Mouse (Mus musculus): ENCODE results near the gene Olfr221. TPM values are rescaled to one million over a fixed set of nuclear protein-coding genes. Genes with fewer than 3 reads are reported as not detected.

Gene Olfr221
- polyA plus RNA-seq, 1 experiment from 2014 or later: not detected

DNA sequence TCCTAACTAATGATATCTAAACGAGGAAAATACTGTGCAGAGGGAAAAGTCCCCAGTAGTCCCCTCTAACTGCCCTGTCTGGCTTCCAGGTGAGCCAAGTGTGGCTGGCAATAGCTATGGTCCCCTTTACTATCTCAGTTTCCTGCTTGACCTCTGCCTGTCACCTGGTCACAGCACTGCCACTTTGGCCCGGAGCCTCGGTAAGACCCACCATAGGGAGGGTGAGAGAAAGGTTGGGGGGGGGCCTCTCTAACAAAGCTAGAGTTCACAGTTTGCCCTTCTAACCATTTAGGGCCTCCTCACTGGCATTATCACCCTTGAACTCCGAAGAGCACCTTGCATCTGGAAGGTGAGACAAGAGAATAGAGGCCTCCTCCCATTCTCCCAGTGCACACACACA lies 24.6 kb downstream of the Olfr221 start:
- 79% methylated on average over 4 of the region's 4 CpGs for WGBS
- Histone ChIP-seq H3K4me2 (ENCODE audit: low read depth, low read length) (no peak overlapping the region), H3K9me3 (replicated peaks; ENCODE audit: control insufficient read depth, low read length) (no peaks in the 10 kb centered on the region), H3K9ac (replicated peaks; ENCODE audit: low read length) (no peak overlapping the region), H3K4me3 (ENCODE audit: low read depth, low read length) (no peak overlapping the region), H3K27ac (replicated peaks; ENCODE audit: low read depth, low read length) (no peak overlapping the region), H3K36me3 (replicated peaks; ENCODE audit: control insufficient read depth, insufficient read depth, low read depth, low read length) (no peaks in the 10 kb centered on the region; the same call in 1 of the 2 replicates), H3K4me1 (ENCODE audit: control insufficient read depth, insufficient read depth, low read length) (peaks cover 6% of the 10 kb centered on the region; the same call in 1 of the 2 replicates), H3K27me3 (ENCODE audit: control insufficient read depth, insufficient read depth, low read length) (no peaks in the 10 kb centered on the region)
- no peak for ATAC-seq (replicated peaks; ENCODE audit: insufficient number of reproducible peaks, low FRiP score, low TSS enrichment, low read depth)
- DNase-seq (ENCODE audit: low spot score): no peak

DNA sequence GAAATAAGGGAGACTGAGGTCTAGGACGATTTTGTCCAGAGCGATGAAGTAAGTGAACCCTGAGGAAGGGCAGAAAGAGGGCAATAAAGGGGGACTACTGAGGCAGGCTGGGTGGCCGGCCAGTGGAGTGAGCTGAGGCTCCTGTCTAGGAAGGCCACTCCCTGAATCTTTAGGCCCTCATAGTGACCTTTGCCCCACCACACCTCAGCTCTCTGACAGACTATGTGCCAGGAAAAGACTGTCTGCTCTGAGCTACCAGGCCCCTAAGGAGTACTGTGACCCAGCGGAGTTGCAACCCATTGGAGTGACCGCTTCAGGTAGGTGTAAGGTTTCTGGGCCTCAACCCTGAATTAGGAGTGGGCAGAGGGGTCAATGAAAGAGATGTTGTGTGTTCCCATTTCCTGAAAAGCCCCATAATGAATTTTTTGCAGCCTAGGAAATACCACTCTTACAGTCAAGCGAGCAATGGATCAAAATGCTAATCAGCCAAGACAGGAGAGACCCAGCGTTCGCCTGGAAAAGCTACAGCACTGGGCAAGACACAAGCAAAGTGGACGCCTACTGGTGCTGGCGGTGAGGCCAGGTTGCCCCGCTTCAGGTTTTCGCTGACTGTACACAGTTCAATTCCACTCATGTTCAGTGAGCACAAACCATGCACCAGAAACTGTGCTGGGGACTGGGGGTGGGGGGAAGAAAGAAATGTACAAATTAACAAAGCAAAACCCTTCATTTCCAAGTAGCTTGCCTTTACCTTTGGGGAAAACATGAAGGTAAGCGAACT lies 25.4 kb downstream of the Olfr221 start:
- no peak overlapping the region for H3K4me3 ChIP-seq (ENCODE audit: low read depth, low read length)
- peaks cover 6% of the 10 kb centered on the region; the same call in 1 of the 2 replicates for H3K4me1 ChIP-seq (ENCODE audit: control insufficient read depth, insufficient read depth, low read length)
- ATAC-seq (replicated peaks; ENCODE audit: insufficient number of reproducible peaks, low FRiP score, low TSS enrichment, low read depth): no peak
- no peaks in the 10 kb centered on the region for H3K27me3 ChIP-seq (ENCODE audit: control insufficient read depth, insufficient read depth, low read length)
- no peaks in the 10 kb centered on the region for H3K9me3 ChIP-seq (replicated peaks; ENCODE audit: control insufficient read depth, low read length)
- no peaks in the 10 kb centered on the region; the same call in 1 of the 2 replicates for H3K36me3 ChIP-seq (replicated peaks; ENCODE audit: control insufficient read depth, insufficient read depth, low read depth, low read length)
- H3K27ac ChIP-seq (replicated peaks; ENCODE audit: low read depth, low read length): no peak overlapping the region
- no peak overlapping the region for H3K9ac ChIP-seq (replicated peaks; ENCODE audit: low read length)
- no peak for DNase-seq (ENCODE audit: low spot score)
- H3K4me2 ChIP-seq (ENCODE audit: low read depth, low read length): no peak overlapping the region
- WGBS: 74% methylated on average over 13 of the region's 13 CpGs

DNA sequence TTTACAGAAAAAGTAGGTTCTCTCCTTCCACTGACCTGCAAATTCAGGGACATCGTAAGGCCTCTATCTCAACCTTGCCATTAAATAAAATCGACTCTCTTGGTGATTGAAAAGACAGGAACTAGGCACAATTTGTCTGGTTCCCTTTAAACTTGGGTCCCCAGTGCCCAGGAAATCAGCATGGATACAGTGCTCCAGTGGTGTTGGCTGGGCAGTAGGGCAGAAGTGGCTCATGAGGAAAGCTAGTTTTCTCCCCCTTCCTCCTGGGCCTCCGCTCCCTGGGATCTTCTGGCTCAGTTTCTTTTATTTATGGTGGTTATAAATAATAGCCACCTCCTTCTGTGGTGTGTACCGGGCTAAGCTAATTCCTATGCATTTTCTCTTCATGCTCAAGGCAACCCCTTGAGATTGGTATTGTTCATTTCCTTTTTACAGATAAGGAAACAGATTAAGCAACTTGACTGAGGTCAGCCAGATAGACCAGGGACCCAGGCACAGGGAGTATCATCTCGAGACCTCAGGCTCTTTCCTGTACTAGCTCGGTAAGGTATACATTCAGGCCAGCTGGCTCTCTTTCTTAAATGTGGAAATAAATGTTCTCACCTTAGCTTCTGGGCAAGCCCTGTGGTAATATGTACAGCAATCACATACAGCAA lies 26.7 kb downstream of the Olfr221 start, which contains the start of gene Tmem253:
Tmem253 (plus strand) TSS at position 214 of the 656 bp plus-strand sequence.
- WGBS: 46% methylated on average over 6 of the region's 6 CpGs

DNA sequence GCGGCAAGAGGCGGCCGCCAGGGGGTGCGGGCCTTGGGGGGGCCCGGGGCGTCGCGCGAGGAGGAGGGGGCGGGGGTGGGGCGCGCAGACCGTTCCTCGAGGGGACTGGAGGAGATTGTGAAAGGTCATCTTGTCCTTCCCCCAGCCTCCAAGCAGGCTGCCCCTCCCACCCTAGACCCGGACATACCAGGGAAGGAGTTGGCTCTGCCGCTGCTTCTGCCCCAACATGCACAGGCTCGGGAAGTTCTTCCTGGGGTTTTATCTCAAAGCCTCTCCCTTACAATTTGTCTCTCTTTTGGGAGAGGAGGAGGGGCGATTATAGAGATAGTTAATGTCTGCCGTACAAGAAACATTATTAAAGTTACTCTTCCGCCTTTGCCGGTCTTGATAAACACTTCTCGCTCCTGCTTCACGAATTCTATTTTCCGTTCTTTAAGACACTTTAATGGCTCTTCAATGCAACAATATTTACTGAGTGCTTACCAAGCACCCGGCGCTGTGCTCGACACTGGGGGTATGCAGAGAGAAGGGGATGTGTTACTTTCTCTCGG lies 27.4 kb downstream of the Olfr221 start:
- WGBS: 1% methylated on average over 14 of the region's 28 CpGs
- peak; percentile 82 for DNase-seq (ENCODE audit: low spot score)
- H3K27ac ChIP-seq (replicated peaks; ENCODE audit: low read depth, low read length): peak overlapping the region; percentile 99
- peak overlapping the region; percentile 81 for H3K4me3 ChIP-seq (ENCODE audit: low read depth, low read length)
- no peaks in the 10 kb centered on the region for H3K9me3 ChIP-seq (replicated peaks; ENCODE audit: control insufficient read depth, low read length)
- ATAC-seq (replicated peaks; ENCODE audit: insufficient number of reproducible peaks, low FRiP score, low TSS enrichment, low read depth): no peak; the same call in 1 of the 2 replicates
- peak overlapping the region; percentile 90 for H3K9ac ChIP-seq (replicated peaks; ENCODE audit: low read length)
- H3K4me2 ChIP-seq (ENCODE audit: low read depth, low read length): peak overlapping the region; percentile 66
- no peaks in the 10 kb centered on the region for H3K27me3 ChIP-seq (ENCODE audit: control insufficient read depth, insufficient read depth, low read length)
- peaks cover 6% of the 10 kb centered on the region; the same call in 1 of the 2 replicates for H3K4me1 ChIP-seq (ENCODE audit: control insufficient read depth, insufficient read depth, low read length)
- H3K36me3 ChIP-seq (replicated peaks; ENCODE audit: control insufficient read depth, insufficient read depth, low read depth, low read length): no peaks in the 10 kb centered on the region; the same call in 1 of the 2 replicates

More for the DNA sequence above, 26.7 kb downstream of the Olfr221 start, which contains the start of gene Tmem253:
- peak within 1 kb of the TSS; percentile 99 for H3K27ac ChIP-seq (replicated peaks; ENCODE audit: low read depth, low read length)
- H3K27me3 ChIP-seq (ENCODE audit: control insufficient read depth, insufficient read depth, low read length): no peaks in the 10 kb centered on the region
- peak within 1 kb of the TSS; percentile 66 for H3K4me2 ChIP-seq (ENCODE audit: low read depth, low read length)
- H3K36me3 ChIP-seq (replicated peaks; ENCODE audit: control insufficient read depth, insufficient read depth, low read depth, low read length): no peaks in the 10 kb centered on the region; the same call in 1 of the 2 replicates
- peak within 1 kb of the TSS; percentile 81 for H3K4me3 ChIP-seq (ENCODE audit: low read depth, low read length)
- peaks cover 6% of the 10 kb centered on the region; the same call in 1 of the 2 replicates for H3K4me1 ChIP-seq (ENCODE audit: control insufficient read depth, insufficient read depth, low read length)
- H3K9ac ChIP-seq (replicated peaks; ENCODE audit: low read length): peak within 1 kb of the TSS; percentile 90
- ATAC-seq (replicated peaks; ENCODE audit: insufficient number of reproducible peaks, low FRiP score, low TSS enrichment, low read depth) (no peak), DNase-seq (ENCODE audit: low spot score) (no peak)
- H3K9me3 ChIP-seq (replicated peaks; ENCODE audit: control insufficient read depth, low read length): no peaks in the 10 kb centered on the region

DNA sequence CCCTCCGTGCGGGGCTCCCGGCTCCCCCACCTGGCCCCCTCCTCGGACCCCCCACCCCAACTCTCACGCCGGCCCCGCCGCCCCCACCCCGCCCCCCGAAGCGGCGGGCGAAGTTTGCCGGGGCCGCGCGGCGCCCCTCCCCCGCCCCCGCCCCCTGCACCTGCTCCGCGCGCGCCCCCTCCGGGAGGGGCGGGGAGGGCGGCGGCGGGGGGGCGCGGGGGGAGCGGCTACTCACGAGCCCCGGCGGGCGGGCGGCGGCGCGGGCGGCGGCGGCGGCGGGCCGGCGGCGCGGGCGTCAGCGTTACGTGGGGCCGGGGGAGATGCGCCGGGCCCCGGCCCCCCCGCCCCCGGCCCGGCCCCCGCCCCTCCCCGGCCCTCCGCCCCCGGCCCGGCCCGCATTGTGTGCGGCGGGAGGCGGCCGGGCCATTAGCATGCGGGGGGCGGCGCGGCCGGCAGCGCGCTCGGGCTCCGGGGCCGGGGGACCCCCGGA lies 27.9 kb downstream of the Olfr221 start:
- no peaks in the 10 kb centered on the region for H3K27me3 ChIP-seq (ENCODE audit: control insufficient read depth, insufficient read depth, low read length)
- H3K9me3 ChIP-seq (replicated peaks; ENCODE audit: control insufficient read depth, low read length): no peaks in the 10 kb centered on the region
- WGBS: no CpG with 5 or more reads among the region's 80 CpGs
- ATAC-seq (replicated peaks; ENCODE audit: insufficient number of reproducible peaks, low FRiP score, low TSS enrichment, low read depth): no peak
- peak overlapping the region; percentile 90 for H3K9ac ChIP-seq (replicated peaks; ENCODE audit: low read length)
- peak overlapping the region; percentile 66 for H3K4me2 ChIP-seq (ENCODE audit: low read depth, low read length)
- H3K4me3 ChIP-seq (ENCODE audit: low read depth, low read length): peak overlapping the region; percentile 81
- peak overlapping the region; percentile 99 for H3K27ac ChIP-seq (replicated peaks; ENCODE audit: low read depth, low read length)
- DNase-seq (ENCODE audit: low spot score): peak; percentile 30
- H3K36me3 ChIP-seq (replicated peaks; ENCODE audit: control insufficient read depth, insufficient read depth, low read depth, low read length): no peaks in the 10 kb centered on the region; the same call in 1 of the 2 replicates
- H3K4me1 ChIP-seq (ENCODE audit: control insufficient read depth, insufficient read depth, low read length): peaks cover 9% of the 10 kb centered on the region; the same call in 1 of the 2 replicates

DNA sequence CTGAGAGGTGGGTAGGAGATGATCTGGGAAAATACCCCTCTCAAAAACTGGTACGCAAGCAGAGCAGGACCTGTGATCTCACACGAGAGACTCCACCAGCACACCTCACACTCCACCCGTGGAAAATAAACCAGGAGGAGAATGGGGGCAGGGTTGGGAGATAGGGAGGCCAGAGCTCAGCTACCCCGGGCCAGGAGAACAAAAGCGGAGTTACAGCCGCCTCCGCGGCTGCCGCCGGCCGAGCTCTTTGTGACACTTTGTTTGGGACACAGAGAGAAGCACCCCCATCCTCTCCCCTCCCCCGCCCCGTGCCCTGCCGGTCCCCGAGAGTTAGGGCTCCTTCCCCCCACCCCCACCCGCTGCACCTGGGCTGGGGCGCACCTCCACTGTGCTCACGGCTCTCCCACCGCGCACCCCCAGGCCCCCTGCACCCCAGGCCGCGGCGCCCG lies 28.5 kb downstream of the Olfr221 start:
- Histone ChIP-seq H3K27ac (replicated peaks; ENCODE audit: low read depth, low read length) (peak overlapping the region; percentile 99), H3K27me3 (ENCODE audit: control insufficient read depth, insufficient read depth, low read length) (no peaks in the 10 kb centered on the region), H3K4me3 (ENCODE audit: low read depth, low read length) (peak overlapping the region; percentile 81), H3K9ac (replicated peaks; ENCODE audit: low read length) (peak overlapping the region; percentile 90), H3K4me1 (ENCODE audit: control insufficient read depth, insufficient read depth, low read length) (peaks cover 8% of the 10 kb centered on the region; the same call in 1 of the 2 replicates), H3K9me3 (replicated peaks; ENCODE audit: control insufficient read depth, low read length) (no peaks in the 10 kb centered on the region), H3K4me2 (ENCODE audit: low read depth, low read length) (peak overlapping the region; percentile 66), H3K36me3 (replicated peaks; ENCODE audit: control insufficient read depth, insufficient read depth, low read depth, low read length) (no peaks in the 10 kb centered on the region; the same call in 1 of the 2 replicates)
- 2% methylated on average over 11 of the region's 24 CpGs for WGBS
- ATAC-seq (replicated peaks; ENCODE audit: insufficient number of reproducible peaks, low FRiP score, low TSS enrichment, low read depth) (no peak), DNase-seq (ENCODE audit: low spot score) (peak; percentile 55)

DNA sequence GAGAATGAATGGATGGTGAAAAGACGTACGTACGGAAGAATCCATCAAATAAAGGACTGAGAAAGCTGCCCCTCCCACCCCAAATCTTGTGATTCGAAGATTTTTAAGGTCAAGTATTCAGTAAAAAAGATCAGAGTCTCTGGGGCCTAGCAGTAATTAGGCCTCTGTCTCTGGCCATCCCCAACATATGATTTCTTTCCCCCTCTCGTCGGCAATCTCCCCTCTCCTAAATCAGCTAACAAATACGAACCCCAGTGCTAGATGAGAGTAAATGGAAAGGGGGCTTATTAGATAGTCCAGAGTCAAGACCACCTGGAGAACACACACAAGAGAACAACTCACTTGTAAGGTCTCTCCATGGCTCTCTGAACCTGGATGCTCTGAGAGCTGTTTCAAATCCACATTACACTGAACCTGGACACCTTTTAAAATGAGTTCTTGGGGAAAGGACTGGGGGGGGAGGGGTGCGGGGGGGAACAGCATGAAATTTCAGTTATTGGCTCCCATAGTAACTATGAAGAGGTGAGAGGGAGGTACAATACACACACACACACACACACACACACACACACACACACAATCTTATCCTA lies 29.1 kb downstream of the Olfr221 start:
- 46% methylated on average over 8 of the region's 8 CpGs for WGBS
- peak overlapping the region; percentile 90 for H3K9ac ChIP-seq (replicated peaks; ENCODE audit: low read length)
- peaks cover 8% of the 10 kb centered on the region; the same call in 1 of the 2 replicates for H3K4me1 ChIP-seq (ENCODE audit: control insufficient read depth, insufficient read depth, low read length)
- peak overlapping the region; percentile 81 for H3K4me3 ChIP-seq (ENCODE audit: low read depth, low read length)
- H3K27ac ChIP-seq (replicated peaks; ENCODE audit: low read depth, low read length): peak overlapping the region; percentile 99
- H3K9me3 ChIP-seq (replicated peaks; ENCODE audit: control insufficient read depth, low read length): no peaks in the 10 kb centered on the region
- peak overlapping the region; percentile 66 for H3K4me2 ChIP-seq (ENCODE audit: low read depth, low read length)
- no peak for ATAC-seq (replicated peaks; ENCODE audit: insufficient number of reproducible peaks, low FRiP score, low TSS enrichment, low read depth)
- H3K36me3 ChIP-seq (replicated peaks; ENCODE audit: control insufficient read depth, insufficient read depth, low read depth, low read length): peaks cover 3% of the 10 kb centered on the region; the same call in 1 of the 2 replicates
- no peaks in the 10 kb centered on the region for H3K27me3 ChIP-seq (ENCODE audit: control insufficient read depth, insufficient read depth, low read length)
- DNase-seq (ENCODE audit: low spot score): no peak

Measured in embryonic facial prominence, embryonic 11.5 days (tissue).